Mouse (Mus musculus) intestine, postnatal 0 days (tissue): ENCODE results near the gene Slc8a1. TPM values are rescaled to one million over a fixed set of nuclear protein-coding genes. Genes with fewer than 3 reads are reported as not detected.

ENCODE experiments used
- ATAC-seq: fragments of 200-750 bp; cut with Nextera tagmentation; 2 replicates; pipeline ENCODE4 v1.8.0; 2017; ENCODE audit warnings: mild to moderate bottlenecking, moderate TSS enrichment, moderate library complexity
- H3K27ac ChIP-seq: fragments of 300-500 bp; sonication (generic); 2 replicates; pipeline ENCODE4 v1.5.1; 2014; ENCODE audit warnings: mild to moderate bottlenecking, low read depth, low read length, moderate library complexity
- H3K27me3 ChIP-seq: fragments of 300-500 bp; sonication (generic); replicated peaks from 2 replicates; pipeline ENCODE4 v1.6.1; 2014; ENCODE audit warnings: low read length, mixed read lengths; ENCODE audit not compliant: control insufficient read depth, insufficient read depth
- H3K36me3 ChIP-seq: fragments of 300-500 bp; sonication (generic); 2 replicates; pipeline ENCODE4 v1.6.1; 2014; ENCODE audit warnings: mild to moderate bottlenecking, moderate library complexity; ENCODE audit not compliant: control insufficient read depth, insufficient read depth
- H3K4me1 ChIP-seq: fragments of 300-500 bp; sonication (generic); replicated peaks from 2 replicates; pipeline ENCODE4 v1.6.1; 2014; ENCODE audit warnings: antibody characterized with exemption, low read length, mixed read lengths; ENCODE audit not compliant: control insufficient read depth, insufficient read depth
- H3K4me2 ChIP-seq: fragments of 300-500 bp; sonication (generic); replicated peaks from 2 replicates; pipeline ENCODE4 v1.6.1; 2014; ENCODE audit warnings: low read depth, mild to moderate bottlenecking, moderate library complexity
- H3K4me3 ChIP-seq: fragments of 300-500 bp; sonication (generic); 2 replicates; pipeline ENCODE4 v1.5.1; 2014; ENCODE audit warnings: low read depth, low read length
- H3K9ac ChIP-seq: fragments of 300-500 bp; sonication (generic); 2 replicates; pipeline ENCODE4 v1.6.1; 2014; ENCODE audit warnings: mild to moderate bottlenecking, low read depth, low read length
- H3K9me3 ChIP-seq: fragments of 300-500 bp; sonication (generic); 2 replicates; pipeline ENCODE4 v1.6.1; 2016; ENCODE audit warnings: mixed run types; ENCODE audit not compliant: control insufficient read depth
- CTCF ChIP-seq: sonication (generic); IDR thresholded peaks from 2 replicates; pipeline ENCODE4 v1.5.1; 2016; ENCODE audit warnings: low read depth, mild to moderate bottlenecking, control low read depth, antibody characterized with exemption, moderate library complexity
- WGBS: fragments of 180-500 bp; shearing (Covaris S2); extraction: QIAGEN DNeasy Blood & Tissue Kit; methylation state at CpG from one replicate; pipeline ENCODE4 v1.1.7; 2014; 5-methylcytosine and 5-hydroxymethylcytosine counted together
- polyA plus RNA-seq: library from polyadenylated mRNA; unstranded; fragments of >200 nt; fragmentation: Nextera tagmentation; extraction: Ambion mirVana; gene quantifications from 2 replicates; pipeline ENCODE4 v1.2.1, GENCODE M21; 2015

The Slc8a1 gene
- polyA plus RNA-seq, result 2.9 and 3.3 TPM in 2 replicates

DNA sequence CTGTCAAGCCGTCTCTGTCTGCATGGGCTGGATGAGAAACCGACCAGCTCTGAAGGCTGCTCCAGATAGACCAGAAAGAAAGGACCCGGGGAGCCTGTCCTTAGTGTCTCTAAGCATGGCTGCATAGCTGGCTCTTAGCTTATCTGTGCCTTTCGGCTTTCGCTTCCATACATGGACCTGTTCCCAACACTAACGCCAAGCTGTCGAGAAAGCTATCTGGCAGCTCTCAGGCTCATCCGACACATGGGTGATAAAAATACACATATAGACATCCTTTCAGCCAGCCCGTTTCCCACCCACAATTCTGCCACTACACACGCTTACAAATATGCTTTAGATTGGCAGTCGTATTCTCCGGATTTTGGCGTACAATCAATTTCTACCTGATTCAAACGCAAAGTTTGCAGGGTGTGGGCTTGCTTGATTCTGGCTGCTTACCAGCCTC is at the start of gene Slc8a1:
Gene Slc8a1 (minus strand): TSS at position 67 of the 445 bp plus-strand sequence.
- no peak within 1 kb of the TSS for H3K9ac ChIP-seq
- no peaks in the 10 kb centered on the region for H3K27me3 ChIP-seq
- H3K4me2 ChIP-seq, result 0 out of 2 replicates have a peak within 1 kb of the TSS, but pooled peaks have one; percentile 6
- H3K4me1 ChIP-seq, result no peaks in the 10 kb centered on the region
- 83% methylated on average over 14 of the region's 14 CpGs for WGBS
- no peak for ATAC-seq
- no peaks in the 10 kb centered on the region for H3K36me3 ChIP-seq
- no peak within 1 kb of the TSS for H3K27ac ChIP-seq
- H3K9me3 ChIP-seq, result no peaks in the 10 kb centered on the region
- H3K4me3 ChIP-seq, result 0 out of 2 replicates have a peak within 1 kb of the TSS, but pooled peaks have one; percentile 4
- no peak for TF ChIP-seq CTCF

DNA sequence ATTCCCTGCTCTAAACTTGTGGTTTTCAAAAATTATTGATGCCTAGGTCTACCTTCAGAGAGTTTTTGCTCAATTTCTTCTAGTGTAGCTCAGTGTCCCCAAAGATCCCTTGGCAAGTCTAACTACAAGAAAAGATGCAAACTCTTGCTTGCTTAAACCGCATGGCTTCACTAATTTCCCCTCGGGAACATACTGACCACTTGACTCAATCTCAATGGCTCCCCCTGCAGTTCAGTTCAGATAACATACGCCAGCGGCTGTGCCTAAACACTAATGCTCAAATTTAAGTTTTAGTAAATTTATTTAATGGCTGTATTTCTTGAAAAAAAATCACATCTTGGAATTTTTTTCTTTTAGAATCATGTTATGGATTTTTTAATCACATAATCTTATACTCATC is 49.2 kb upstream of the Slc8a1 start:
- no peak for ATAC-seq
- no peaks in the 10 kb centered on the region for H3K9me3 ChIP-seq
- H3K27me3 ChIP-seq, result no peaks in the 10 kb centered on the region
- no peak overlapping the region for H3K4me2 ChIP-seq
- H3K27ac ChIP-seq, result no peak overlapping the region
- WGBS, result 38% methylated on average over 4 of the region's 4 CpGs
- H3K4me1 ChIP-seq, result no peaks in the 10 kb centered on the region
- no peak overlapping the region for H3K9ac ChIP-seq
- no peak overlapping the region for H3K4me3 ChIP-seq
- H3K36me3 ChIP-seq, result no peaks in the 10 kb centered on the region
- peak; percentile 71 for TF ChIP-seq CTCF

DNA sequence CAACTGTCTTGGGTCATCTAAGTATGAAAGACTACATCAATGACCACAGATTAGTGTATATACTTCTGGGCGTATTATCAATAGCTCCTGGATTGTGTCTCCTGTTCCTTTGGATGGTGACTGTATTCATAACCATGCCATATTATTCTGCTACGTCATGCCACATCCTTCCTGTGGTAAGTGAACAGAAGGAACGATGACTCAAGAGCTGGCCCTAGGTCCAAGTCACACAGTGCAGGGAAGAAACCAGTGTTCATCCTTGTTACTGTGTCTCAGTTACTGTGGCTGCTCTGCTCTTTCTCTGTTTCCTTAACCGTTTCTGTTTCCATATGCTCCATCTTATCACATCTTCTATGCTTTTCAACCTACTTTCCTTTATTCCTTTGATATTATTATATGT is 44.1 kb upstream of the Slc8a1 start:
- Histone ChIP-seq H3K9ac (no peak overlapping the region), H3K4me1 (no peaks in the 10 kb centered on the region)

DNA sequence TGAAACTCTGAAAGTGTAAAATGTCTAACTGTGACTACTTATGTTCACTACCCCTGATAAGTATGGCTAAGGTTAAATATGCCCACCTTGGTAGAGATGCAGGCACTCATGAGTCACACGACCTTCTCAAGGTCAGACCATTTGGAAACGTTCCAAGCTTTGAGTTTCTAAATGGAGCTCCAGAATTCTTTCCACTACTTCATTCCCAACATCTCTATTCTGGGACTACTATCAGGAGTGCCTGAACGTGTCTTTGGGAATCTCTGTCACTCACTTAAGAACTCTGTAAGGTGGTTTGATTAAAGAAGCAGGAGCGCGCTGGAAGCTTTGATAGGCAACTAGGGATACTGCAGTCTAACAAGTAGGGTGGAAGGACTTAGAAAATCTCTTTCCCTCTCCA is 43.3 kb upstream of the Slc8a1 start:
- no peak for ATAC-seq

More for the DNA sequence above, 44.1 kb upstream of the Slc8a1 start:
- ATAC-seq, result no peak
- no peak for TF ChIP-seq CTCF
- Histone ChIP-seq H3K9me3 (no peaks in the 10 kb centered on the region), H3K36me3 (no peaks in the 10 kb centered on the region), H3K27me3 (no peaks in the 10 kb centered on the region), H3K27ac (no peak overlapping the region), H3K4me2 (no peak overlapping the region), H3K4me3 (no peak overlapping the region)
- 85% methylated on average over 4 of the region's 4 CpGs for WGBS

DNA sequence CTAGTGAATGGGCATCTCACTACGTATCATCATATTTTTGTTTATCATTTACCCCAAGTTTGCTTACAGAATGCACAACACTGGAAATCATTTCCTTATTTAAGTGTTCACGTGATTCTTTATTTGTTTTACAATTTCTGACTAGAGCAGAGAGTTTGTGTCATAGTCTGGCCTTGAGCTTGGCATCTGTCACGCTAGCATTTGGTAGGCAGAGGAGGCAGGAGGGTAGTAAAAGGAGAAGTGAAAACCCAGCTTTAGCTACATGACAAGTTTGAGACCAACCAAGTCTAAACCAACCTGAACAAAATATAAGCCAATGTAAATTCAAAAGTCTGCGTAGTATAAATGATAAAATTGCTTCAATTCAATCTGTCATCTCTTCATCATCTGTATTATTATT is 41.7 kb upstream of the Slc8a1 start:
- Histone ChIP-seq H3K4me2 (no peak overlapping the region), H3K27ac (no peak overlapping the region), H3K9ac (no peak overlapping the region), H3K9me3 (no peaks in the 10 kb centered on the region), H3K4me1 (no peaks in the 10 kb centered on the region), H3K4me3 (no peak overlapping the region), H3K27me3 (no peaks in the 10 kb centered on the region), H3K36me3 (no peaks in the 10 kb centered on the region)
- ATAC-seq, result no peak
- TF ChIP-seq CTCF, result no peak
- WGBS, result 73% methylated on average over 4 of the region's 4 CpGs

More for the DNA sequence above, 43.3 kb upstream of the Slc8a1 start:
- Histone ChIP-seq H3K9me3 (no peaks in the 10 kb centered on the region), H3K4me2 (no peak overlapping the region), H3K27ac (no peak overlapping the region), H3K9ac (no peak overlapping the region), H3K27me3 (no peaks in the 10 kb centered on the region), H3K4me3 (no peak overlapping the region), H3K36me3 (no peaks in the 10 kb centered on the region), H3K4me1 (no peaks in the 10 kb centered on the region)
- 78% methylated on average over 5 of the region's 5 CpGs for WGBS
- TF ChIP-seq CTCF, result no peak

DNA sequence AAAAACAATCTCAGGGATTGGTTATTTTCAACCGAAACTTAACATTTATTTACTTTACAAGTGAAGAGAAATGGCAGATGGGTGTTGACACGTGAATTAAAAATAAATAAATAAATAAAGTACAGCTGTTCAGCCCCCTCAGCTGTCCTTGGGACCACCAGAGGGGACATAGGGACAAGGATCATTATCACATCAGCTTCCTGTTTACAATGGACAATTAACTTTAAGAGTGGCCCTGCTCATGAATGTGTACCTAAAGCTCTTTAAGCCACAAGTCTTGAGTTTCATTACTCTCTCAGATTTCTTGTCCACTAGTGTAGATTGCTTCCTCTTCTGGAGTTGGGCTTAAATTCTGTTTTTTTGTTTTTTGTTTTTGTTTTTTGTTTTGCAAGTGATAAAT is 12.5 kb upstream of the Slc8a1 start:
- Histone ChIP-seq H3K4me3 (no peak overlapping the region), H3K9me3 (no peaks in the 10 kb centered on the region), H3K4me2 (no peak overlapping the region), H3K36me3 (no peaks in the 10 kb centered on the region), H3K4me1 (no peaks in the 10 kb centered on the region), H3K9ac (no peak overlapping the region), H3K27ac (no peak overlapping the region), H3K27me3 (no peaks in the 10 kb centered on the region)
- no peak for ATAC-seq
- no peak for TF ChIP-seq CTCF
- 52% methylated on average over 2 of the region's 2 CpGs for WGBS

DNA sequence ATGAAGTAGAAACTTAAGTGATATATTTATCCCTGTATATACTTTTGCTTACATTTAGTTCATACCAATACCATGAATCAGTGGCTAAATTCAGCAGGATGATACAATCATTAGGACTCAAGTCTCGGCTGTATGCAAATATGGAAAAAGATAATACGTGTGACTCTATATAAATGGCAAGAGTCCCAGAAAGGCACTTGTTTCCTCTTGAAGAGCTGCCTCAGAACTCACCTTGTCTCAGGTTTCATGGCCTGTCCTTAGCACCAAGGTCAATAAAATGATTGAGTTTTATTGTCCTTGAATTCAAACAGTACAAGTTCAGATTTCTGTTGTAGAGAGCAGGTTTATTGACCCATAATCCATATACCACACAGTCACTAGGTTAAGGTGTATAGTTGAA is 4.9 kb upstream of the Slc8a1 start:
- no peak overlapping the region for H3K27ac ChIP-seq
- no peak overlapping the region for H3K4me3 ChIP-seq
- 27% methylated on average over 2 of the region's 2 CpGs for WGBS
- H3K9ac ChIP-seq, result no peak overlapping the region
- H3K27me3 ChIP-seq, result no peaks in the 10 kb centered on the region
- TF ChIP-seq CTCF, result no peak
- H3K4me2 ChIP-seq, result no peak overlapping the region
- no peaks in the 10 kb centered on the region for H3K9me3 ChIP-seq
- ATAC-seq, result no peak
- H3K4me1 ChIP-seq, result no peaks in the 10 kb centered on the region
- no peaks in the 10 kb centered on the region for H3K36me3 ChIP-seq
